Mouse (Mus musculus) myocyte (in vitro differentiated cells): ENCODE measurements at regions not wholly inside any gene's neighbourhood (a gene's known extent, or its start where the extent isn't known, plus 50 kb on each side); places are given as distances from the start of the nearest gene placed in this dataset.

Source experiments
- CEBPB ChIP-seq: IDR thresholded peaks from 2 replicates; pipeline ENCODE4 v1.6.1; 2011; ENCODE audit warnings: mild to moderate bottlenecking, moderate library complexity; ENCODE audit not compliant: poor library complexity, insufficient read depth, severe bottlenecking
- E2F4 ChIP-seq: IDR thresholded peaks from one replicate; pipeline ENCODE4 v1.6.1; 2011; ENCODE audit warnings: mild to moderate bottlenecking, control low read depth, moderate library complexity; ENCODE audit not compliant: insufficient read depth
- MAX ChIP-seq: IDR thresholded peaks from one replicate; pipeline ENCODE4 v1.6.1; 2011; ENCODE audit warnings: low read depth, mild to moderate bottlenecking, control low read depth
- MYOD1 ChIP-seq, 3 experiments: IDR thresholded peaks; one replicate each; pipeline ENCODE4 v1.6.1; 2011; ENCODE audit warnings: control low read depth in 2 of 3, low read depth in 2 of 3, mild to moderate bottlenecking in 2 of 3, moderate library complexity in 1 of 3; ENCODE audit not compliant: insufficient read length in 2 of 3, control insufficient read depth in 1 of 3
- MYOG ChIP-seq, 3 experiments: IDR thresholded peaks; one replicate each; pipeline ENCODE4 v1.6.1; 2011; ENCODE audit warnings: control low read depth in 2 of 3, low read depth in 2 of 3, mild to moderate bottlenecking in 2 of 3; ENCODE audit not compliant: insufficient read length in 2 of 3, control insufficient read depth in 1 of 3, insufficient read depth in 1 of 3
- POLR2A ChIP-seq: IDR thresholded peaks from one replicate; pipeline ENCODE4 v1.6.1; 2011; ENCODE audit warnings: low read depth, mild to moderate bottlenecking, control low read depth, moderate library complexity; ENCODE audit not compliant: insufficient read length
- POLR2AphosphoS2 ChIP-seq: IDR thresholded peaks from one replicate; pipeline ENCODE4 v1.6.1; 2011; ENCODE audit warnings: low read depth, control low read depth; ENCODE audit not compliant: insufficient read length
- SRF ChIP-seq: IDR thresholded peaks from one replicate; pipeline ENCODE4 v1.6.1; 2011; ENCODE audit warnings: low read depth; ENCODE audit not compliant: control insufficient read depth, insufficient read length
- TCF12 ChIP-seq: IDR thresholded peaks from one replicate; pipeline ENCODE4 v1.6.1; 2011; ENCODE audit warnings: mild to moderate bottlenecking, control low read depth; ENCODE audit not compliant: poor library complexity, insufficient read depth, severe bottlenecking
- TCF3 ChIP-seq: IDR thresholded peaks from one replicate; pipeline ENCODE4 v1.6.1; 2011; ENCODE audit warnings: low read depth, control low read depth; ENCODE audit not compliant: insufficient read length
- USF1 ChIP-seq: IDR thresholded peaks from one replicate; pipeline ENCODE4 v1.6.1; 2011; ENCODE audit warnings: low read depth, mild to moderate bottlenecking, control low read depth, moderate library complexity

GRCm38 (mm10) chr10:44945205-44945725, 121.7 kb upstream of the Prep start:
- TF ChIP-seq POLR2A = no peak
- TF ChIP-seq MYOG (IDR thresholded peaks at IDR 0.05; ENCODE audit: control insufficient read depth in 1 of 3, insufficient read depth in 1 of 3, insufficient read length in 2 of 3, low read depth in 2 of 3) = no peak
- TF ChIP-seq SRF = no peak
- TF ChIP-seq USF1 = no peak
- TF ChIP-seq POLR2AphosphoS2 = no peak
- TF ChIP-seq TCF12 = no peak
- TF ChIP-seq MYOD1 (IDR thresholded peaks at IDR 0.05; ENCODE audit: control insufficient read depth in 1 of 3, insufficient read length in 2 of 3, low read depth in 2 of 3) = no peak
- TF ChIP-seq MAX = no peak
- no peak for TF ChIP-seq CEBPB
- TF ChIP-seq E2F4 = no peak
- no peak for TF ChIP-seq TCF3
